Mouse (Mus musculus): ENCODE measurements around the gene Ino80. TPM values are rescaled to one million over a fixed set of nuclear protein-coding genes. Genes with fewer than 3 reads are reported as not detected.

Ino80 gene
- polyA plus RNA-seq, 1 experiment from 2014 or later, result 3.4 TPM

- Histone ChIP-seq H3K27me3 (ENCODE audit: insufficient read depth, poor library complexity, severe bottlenecking) (no peaks in the 10 kb centered on the region), H3K9me3 (peaks cover 9% of the 10 kb centered on the region), H3K4me3 (no peak overlapping the region), H3K36me3 (peaks cover 25% of the 10 kb centered on the region), H3K4me1 (no peaks in the 10 kb centered on the region), H3K27ac (no peak overlapping the region)
- 78% methylated on average over 3 of the region's 3 CpGs for WGBS
- no peak for DNase-seq (ENCODE audit: low spot score)
Observed at GRCm38 (mm10) chr2:119364969-119365368, 112.5 kb downstream of the Ino80 start.

- no peak for DNase-seq (ENCODE audit: low spot score)
- Histone ChIP-seq H3K9me3 (peaks cover 9% of the 10 kb centered on the region), H3K4me3 (no peak overlapping the region), H3K27ac (no peak overlapping the region), H3K4me1 (no peaks in the 10 kb centered on the region), H3K27me3 (ENCODE audit: insufficient read depth, poor library complexity, severe bottlenecking) (no peaks in the 10 kb centered on the region), H3K36me3 (peaks cover 3% of the 10 kb centered on the region; the same call in 1 of the 2 replicates)
- 57% methylated on average over 2 of the region's 2 CpGs for WGBS
Observed at GRCm38 (mm10) chr2:119359721-119360291, 117.7 kb downstream of the Ino80 start.

- peaks cover 12% of the 10 kb centered on the region; the same call in 1 of the 2 replicates for H3K27me3 ChIP-seq (ENCODE audit: insufficient read depth, poor library complexity, severe bottlenecking)
- no peak overlapping the region for H3K4me3 ChIP-seq
- DNase-seq (ENCODE audit: low spot score), result no peak
- no peak overlapping the region for H3K27ac ChIP-seq
- H3K36me3 ChIP-seq, result peaks cover 3% of the 10 kb centered on the region; the same call in 1 of the 2 replicates
- H3K4me1 ChIP-seq, result no peaks in the 10 kb centered on the region
- peaks cover 9% of the 10 kb centered on the region for H3K9me3 ChIP-seq
- 82% methylated on average over 6 of the region's 6 CpGs for WGBS
Observed at GRCm38 (mm10) chr2:119358249-119358648, 119.2 kb downstream of the Ino80 start.

GRCm38 (mm10) chr2:119356805-119357204 lies 120.7 kb downstream of the Ino80 start:
- no peak for DNase-seq (ENCODE audit: low spot score)
- WGBS, result 86% methylated on average over 5 of the region's 5 CpGs
- Histone ChIP-seq H3K4me1 (no peaks in the 10 kb centered on the region), H3K27ac (no peak overlapping the region), H3K4me3 (no peak overlapping the region), H3K36me3 (peaks cover 3% of the 10 kb centered on the region; the same call in 1 of the 2 replicates), H3K27me3 (ENCODE audit: insufficient read depth, poor library complexity, severe bottlenecking) (peaks cover 26% of the 10 kb centered on the region), H3K9me3 (peaks cover 6% of the 10 kb centered on the region)

- H3K36me3 ChIP-seq, result 0 out of 2 replicates have a peak, but pooled peaks cover 3% of the 10 kb centered on the region
- peaks cover 4% of the 10 kb centered on the region; the same call in 1 of the 2 replicates for H3K9me3 ChIP-seq
- H3K4me3 ChIP-seq, result no peak overlapping the region
- H3K4me1 ChIP-seq, result peaks cover 3% of the 10 kb centered on the region
- no peak overlapping the region for H3K27ac ChIP-seq
- DNase-seq (ENCODE audit: low spot score), result no peak
- peaks cover 31% of the 10 kb centered on the region for H3K27me3 ChIP-seq (ENCODE audit: insufficient read depth, poor library complexity, severe bottlenecking)
Observed at GRCm38 (mm10) chr2:119356310-119356709, 121.2 kb downstream of the Ino80 start.

GRCm38 (mm10) chr2:119355651-119356050 lies 121.8 kb downstream of the Ino80 start:
- WGBS, result 34% methylated on average over 7 of the region's 7 CpGs
- Histone ChIP-seq H3K27ac (no peak overlapping the region), H3K4me1 (peaks cover 9% of the 10 kb centered on the region), H3K27me3 (ENCODE audit: insufficient read depth, poor library complexity, severe bottlenecking) (peaks cover 38% of the 10 kb centered on the region), H3K9me3 (no peaks in the 10 kb centered on the region), H3K4me3 (no peak overlapping the region), H3K36me3 (0 out of 2 replicates have a peak, but pooled peaks cover under 1% of the 10 kb centered on the region)
- DNase-seq (ENCODE audit: low spot score), result no peak

GRCm38 (mm10) chr2:119355089-119355488 lies 122.4 kb downstream of the Ino80 start:
- Histone ChIP-seq H3K4me3 (no peak overlapping the region), H3K9me3 (no peaks in the 10 kb centered on the region), H3K4me1 (peaks cover 13% of the 10 kb centered on the region), H3K36me3 (no peaks in the 10 kb centered on the region), H3K27me3 (ENCODE audit: insufficient read depth, poor library complexity, severe bottlenecking) (peaks cover 43% of the 10 kb centered on the region), H3K27ac (no peak overlapping the region)
- no peak for DNase-seq (ENCODE audit: low spot score)
- WGBS, result 84% methylated on average over 3 of the region's 3 CpGs

GRCm38 (mm10) chr2:119353707-119354106 lies 123.8 kb downstream of the Ino80 start:
- Histone ChIP-seq H3K36me3 (no peaks in the 10 kb centered on the region), H3K4me3 (no peak overlapping the region), H3K27ac (no peak overlapping the region), H3K27me3 (ENCODE audit: insufficient read depth, poor library complexity, severe bottlenecking) (peaks cover 49% of the 10 kb centered on the region), H3K4me1 (peaks cover 13% of the 10 kb centered on the region), H3K9me3 (no peaks in the 10 kb centered on the region)
- DNase-seq (ENCODE audit: low spot score), result no peak
- 80% methylated on average over 8 of the region's 8 CpGs for WGBS

GRCm38 (mm10) chr2:119350555-119351486 lies 126.7 kb downstream of the Ino80 start, which contains the start of gene Chac1:
Chac1 (plus strand) TSS chr2:119351229.
- 4% methylated on average over 58 of the region's 58 CpGs for WGBS
- Histone ChIP-seq H3K4me1 (peaks cover 13% of the 10 kb centered on the region), H3K4me3 (peak within 1 kb of the TSS; percentile 70), H3K27me3 (ENCODE audit: insufficient read depth, poor library complexity, severe bottlenecking) (peaks cover 49% of the 10 kb centered on the region), H3K9me3 (no peaks in the 10 kb centered on the region), H3K36me3 (no peaks in the 10 kb centered on the region), H3K27ac (peak within 1 kb of the TSS; percentile 64)
- peak; percentile 91 for DNase-seq (ENCODE audit: low spot score)

GRCm38 (mm10) chr2:119344537-119345138 lies 132.8 kb downstream of the Ino80 start:
- Histone ChIP-seq H3K4me3 (no peak overlapping the region), H3K27ac (no peak overlapping the region), H3K27me3 (ENCODE audit: insufficient read depth, poor library complexity, severe bottlenecking) (peaks cover under 1% of the 10 kb centered on the region; the same call in 1 of the 2 replicates), H3K4me1 (no peaks in the 10 kb centered on the region), H3K36me3 (no peaks in the 10 kb centered on the region), H3K9me3 (no peaks in the 10 kb centered on the region)
- no peak for DNase-seq (ENCODE audit: low spot score)
- WGBS, result 32% methylated on average over 6 of the region's 6 CpGs

- DNase-seq (ENCODE audit: low spot score), result peak; percentile 92
- Histone ChIP-seq H3K27me3 (ENCODE audit: insufficient read depth, poor library complexity, severe bottlenecking) (peaks cover 28% of the 10 kb centered on the region), H3K27ac (peak overlapping the region; percentile 93), H3K4me1 (peaks cover 18% of the 10 kb centered on the region), H3K9me3 (no peaks in the 10 kb centered on the region), H3K36me3 (peaks cover 2% of the 10 kb centered on the region; the same call in 1 of the 2 replicates), H3K4me3 (peak overlapping the region; percentile 66)
- WGBS, result 7% methylated on average over 60 of the region's 60 CpGs
Observed at GRCm38 (mm10) chr2:119337425-119338265, 139.8 kb downstream of the Ino80 start.

GRCm38 (mm10) chr2:119336470-119336869 lies 141.0 kb downstream of the Ino80 start:
- WGBS, result 46% methylated on average over 10 of the region's 10 CpGs
- peaks cover 18% of the 10 kb centered on the region for H3K4me1 ChIP-seq
- H3K4me3 ChIP-seq, result no peak overlapping the region
- H3K27ac ChIP-seq, result peak overlapping the region; percentile 56; the same call in 1 of the 2 replicates
- DNase-seq (ENCODE audit: low spot score), result no peak
- H3K27me3 ChIP-seq (ENCODE audit: insufficient read depth, poor library complexity, severe bottlenecking), result peaks cover 40% of the 10 kb centered on the region
- H3K9me3 ChIP-seq, result no peaks in the 10 kb centered on the region
- H3K36me3 ChIP-seq, result peaks cover 8% of the 10 kb centered on the region; the same call in 1 of the 2 replicates

All from heart, embryonic 10.5 days (tissue).